Mouse (Mus musculus) kidney, postnatal 0 days (tissue): ENCODE measurements around the gene Tbk1. TPM values are rescaled to one million over a fixed set of nuclear protein-coding genes. Genes with fewer than 3 reads are reported as not detected.

Experiments
- ATAC-seq: fragments of 200-750 bp; cut with Nextera tagmentation; replicated peaks from 2 replicates; pipeline ENCODE4 v1.8.0; 2017; ENCODE audit warnings: low read depth, moderate number of reproducible peaks, moderate TSS enrichment, moderate library complexity; ENCODE audit not compliant: low FRiP score
- DNase-seq: peaks from one replicate; pipeline ENCODE4 v3.0.0-alpha.2; 2016; ENCODE audit warnings: low spot score
- H3K27ac ChIP-seq: fragments of 300-500 bp; sonication (generic); 2 replicates; pipeline ENCODE4 v1.5.1; 2014; ENCODE audit warnings: mild to moderate bottlenecking
- H3K27me3 ChIP-seq: fragments of 300-500 bp; sonication (generic); 2 replicates; pipeline ENCODE4 v1.6.1; 2014; ENCODE audit warnings: low read length, mixed read lengths; ENCODE audit not compliant: insufficient read depth
- H3K36me3 ChIP-seq: fragments of 300-500 bp; sonication (generic); 2 replicates; pipeline ENCODE4 v1.6.1; 2014; ENCODE audit warnings: low read length, mixed read lengths; ENCODE audit not compliant: insufficient read depth
- H3K4me1 ChIP-seq: fragments of 300-500 bp; sonication (generic); replicated peaks from 2 replicates; pipeline ENCODE4 v1.6.1; 2014; ENCODE audit warnings: antibody characterized with exemption, low read length, mixed read lengths; ENCODE audit not compliant: insufficient read depth
- H3K4me2 ChIP-seq: fragments of 300-500 bp; sonication (generic); 2 replicates; pipeline ENCODE4 v1.6.1; 2014; ENCODE audit warnings: mild to moderate bottlenecking, low read length, moderate library complexity, mixed read lengths
- H3K4me3 ChIP-seq: fragments of 300-500 bp; sonication (generic); replicated peaks from 2 replicates; pipeline ENCODE4 v1.5.1; 2014; ENCODE audit warnings: low read depth, low read length
- H3K9ac ChIP-seq: fragments of 300-500 bp; sonication (generic); 2 replicates; pipeline ENCODE4 v1.6.1; 2014; ENCODE audit warnings: low read depth, low read length
- H3K9me3 ChIP-seq: fragments of 300-500 bp; sonication (generic); replicated peaks from 2 replicates; pipeline ENCODE4 v1.6.1; 2016; ENCODE audit warnings: low read length, inconsistent platforms, mixed read lengths
- CTCF ChIP-seq: IDR thresholded peaks from 2 replicates; pipeline ENCODE4 v1.5.1; 2016; ENCODE audit warnings: antibody characterized with exemption, low read depth, mild to moderate bottlenecking, moderate library complexity
- WGBS: fragments of 180-500 bp; shearing (Covaris S2); extraction: QIAGEN DNeasy Blood & Tissue Kit; methylation state at CpG from one replicate; pipeline ENCODE4 v1.1.7; 2014; 5-methylcytosine and 5-hydroxymethylcytosine counted together
- polyA plus RNA-seq: library from polyadenylated mRNA; unstranded; fragments of >200 nt; fragmentation: Nextera tagmentation; extraction: Ambion mirVana; gene quantifications from 2 replicates; pipeline ENCODE4 v1.2.1, GENCODE M21; 2015

Tbk1 gene
- polyA plus RNA-seq, 1 experiment from 2014 or later = 26.5 TPM

- TF ChIP-seq CTCF = no peak
- H3K4me1 ChIP-seq = no peaks in the 10 kb centered on the region
- no peak overlapping the region for H3K9ac ChIP-seq
- H3K9me3 ChIP-seq = no peaks in the 10 kb centered on the region
- peaks cover 45% of the 10 kb centered on the region for H3K36me3 ChIP-seq
- ATAC-seq = no peak
- WGBS = 97% methylated on average over 3 of the region's 3 CpGs
- H3K4me2 ChIP-seq = no peak overlapping the region
- no peaks in the 10 kb centered on the region for H3K27me3 ChIP-seq
- H3K4me3 ChIP-seq = no peak overlapping the region
- DNase-seq = no peak
- no peak overlapping the region for H3K27ac ChIP-seq
Measured at GRCm38 (mm10) chr10:121571031-121571430, 15.6 kb downstream of the Tbk1 start.

- Histone ChIP-seq H3K9me3 (no peaks in the 10 kb centered on the region), H3K4me3 (no peak overlapping the region), H3K9ac (no peak overlapping the region), H3K27ac (no peak overlapping the region), H3K4me2 (no peak overlapping the region), H3K27me3 (no peaks in the 10 kb centered on the region), H3K36me3 (peaks cover 53% of the 10 kb centered on the region), H3K4me1 (no peaks in the 10 kb centered on the region)
- DNase-seq (no peak), ATAC-seq (no peak)
- no peak for TF ChIP-seq CTCF
- 67% methylated on average over 6 of the region's 6 CpGs for WGBS
Measured at GRCm38 (mm10) chr10:121569796-121570195, 16.8 kb downstream of the Tbk1 start.

GRCm38 (mm10) chr10:121569001-121569589, 17.5 kb downstream of the Tbk1 start:
- TF ChIP-seq CTCF = no peak
- H3K27me3 ChIP-seq = no peaks in the 10 kb centered on the region
- H3K4me3 ChIP-seq = no peak overlapping the region
- H3K4me1 ChIP-seq = no peaks in the 10 kb centered on the region
- H3K4me2 ChIP-seq = no peak overlapping the region
- DNase-seq (peak; percentile 15), ATAC-seq (peak; percentile 29; the same call in 1 of the 2 replicates)
- H3K27ac ChIP-seq = no peak overlapping the region
- 37% methylated on average over 23 of the region's 23 CpGs for WGBS
- H3K9me3 ChIP-seq = no peaks in the 10 kb centered on the region
- H3K36me3 ChIP-seq = peaks cover 55% of the 10 kb centered on the region
- H3K9ac ChIP-seq = no peak overlapping the region

GRCm38 (mm10) chr10:121568534-121568933, 18.1 kb downstream of the Tbk1 start:
- H3K27me3 ChIP-seq = no peaks in the 10 kb centered on the region
- WGBS = 86% methylated on average over 7 of the region's 7 CpGs
- no peak overlapping the region for H3K4me3 ChIP-seq
- TF ChIP-seq CTCF = no peak
- no peak for ATAC-seq
- no peak for DNase-seq
- H3K36me3 ChIP-seq = peaks cover 60% of the 10 kb centered on the region
- no peaks in the 10 kb centered on the region for H3K9me3 ChIP-seq
- H3K4me1 ChIP-seq = no peaks in the 10 kb centered on the region
- no peak overlapping the region for H3K27ac ChIP-seq
- no peak overlapping the region for H3K9ac ChIP-seq
- H3K4me2 ChIP-seq = no peak overlapping the region

- 97% methylated on average over 10 of the region's 10 CpGs for WGBS
- no peak overlapping the region for H3K27ac ChIP-seq
- DNase-seq (no peak), ATAC-seq (no peak)
- no peaks in the 10 kb centered on the region for H3K9me3 ChIP-seq
- peaks cover 62% of the 10 kb centered on the region for H3K36me3 ChIP-seq
- H3K4me2 ChIP-seq = no peak overlapping the region
- no peaks in the 10 kb centered on the region for H3K4me1 ChIP-seq
- H3K27me3 ChIP-seq = no peaks in the 10 kb centered on the region
- no peak overlapping the region for H3K9ac ChIP-seq
- TF ChIP-seq CTCF = no peak
- no peak overlapping the region for H3K4me3 ChIP-seq
Measured at GRCm38 (mm10) chr10:121568026-121568425, 18.6 kb downstream of the Tbk1 start.

GRCm38 (mm10) chr10:121564447-121564846, 22.1 kb downstream of the Tbk1 start:
- ATAC-seq (no peak), DNase-seq (peak; percentile 7)
- no peak for TF ChIP-seq CTCF
- no peak overlapping the region for H3K4me2 ChIP-seq
- no peak overlapping the region for H3K27ac ChIP-seq
- no peaks in the 10 kb centered on the region for H3K4me1 ChIP-seq
- WGBS = 80% methylated on average over 8 of the region's 8 CpGs
- H3K9ac ChIP-seq = no peak overlapping the region
- H3K4me3 ChIP-seq = no peak overlapping the region
- H3K36me3 ChIP-seq = peaks cover 49% of the 10 kb centered on the region
- no peaks in the 10 kb centered on the region for H3K9me3 ChIP-seq
- H3K27me3 ChIP-seq = no peaks in the 10 kb centered on the region

- Histone ChIP-seq H3K9me3 (no peaks in the 10 kb centered on the region), H3K4me3 (no peak overlapping the region), H3K27me3 (no peaks in the 10 kb centered on the region), H3K4me2 (no peak overlapping the region), H3K9ac (no peak overlapping the region), H3K27ac (no peak overlapping the region), H3K36me3 (peaks cover 58% of the 10 kb centered on the region), H3K4me1 (no peaks in the 10 kb centered on the region)
- ATAC-seq = no peak
- WGBS = 78% methylated on average over 2 of the region's 2 CpGs
- no peak for TF ChIP-seq CTCF
- no peak for DNase-seq
Measured at GRCm38 (mm10) chr10:121558231-121558630, 28.4 kb downstream of the Tbk1 start.
